9 mouse cellular contexts compared by ENCODE assay signal in the genomic region with DNA sequence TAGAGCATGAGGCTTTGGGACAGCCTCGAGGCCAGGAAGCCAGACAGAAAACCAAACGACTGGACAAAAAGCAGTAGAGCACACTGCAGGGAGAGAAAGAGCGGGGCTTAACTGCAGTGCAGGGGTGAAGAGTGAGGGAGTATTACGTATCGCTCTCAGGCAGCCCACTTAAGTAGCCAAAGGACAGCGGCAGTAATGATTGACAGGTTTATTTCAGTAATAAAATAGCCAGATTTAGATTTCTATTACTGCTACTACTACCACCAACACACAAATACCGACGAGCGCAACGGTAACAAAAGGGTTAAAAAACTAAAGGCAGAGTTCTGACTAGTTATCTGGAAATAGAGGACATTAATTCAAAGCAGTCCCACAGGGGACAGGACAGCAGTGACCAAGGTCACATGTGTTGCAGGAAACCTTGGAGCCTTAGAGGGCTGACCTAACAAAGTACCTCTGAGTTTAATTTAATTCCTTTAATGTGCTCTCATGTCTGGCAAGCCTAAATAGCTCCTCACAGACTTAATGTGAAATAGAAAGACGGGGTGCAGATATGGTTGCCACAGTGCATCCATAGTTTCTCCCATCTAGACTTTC.
DNase-seq lines count a peak whose midpoint lies in the region; ATAC-seq and TF ChIP-seq lines count a peak whose summit lies in the region.
"Had no signal": no experiment of that assay in that cellular context is flagged by ENCODE, and none has a peak within 500 bp of the region (broad histone marks: within the 10 kb centered on the region; RNA-seq: fewer than 3 reads in every experiment).

No protein-coding gene starts in this region.

- no peak overlapping the region for H3K4me2 ChIP-seq in hindbrain, embryonic 12.5 days (replicated peaks)
- H3K4me2 ChIP-seq in stomach, embryonic 16.5 days (ENCODE audit: low read depth, low read length): no peak overlapping the region
- no peak overlapping the region for H3K4me2 ChIP-seq in stomach, postnatal 0 days (replicated peaks; ENCODE audit: low read depth)

- intact Hi-C loops in left cerebral cortex, postnatal 10 days (cut with DNase I): loop anchor here (5.0 kb wide), 1 partner anchor 75 kb away; a partner anchor contains a TSS

- ATAC-seq in hindbrain, embryonic 12.5 days (ENCODE audit: low FRiP score): no peak
- no peak for ATAC-seq in stomach, embryonic 16.5 days (ENCODE audit: insufficient read depth, low FRiP score)
- no peak for ATAC-seq in stomach, postnatal 0 days (ENCODE audit: low FRiP score, low TSS enrichment)

- H3K27ac ChIP-seq in hindbrain, embryonic 10.5 days: peak overlapping the region; percentile 19
- H3K27ac ChIP-seq in hindbrain, embryonic 12.5 days: no peak overlapping the region; the same call in 1 of the 2 replicates
- peak overlapping the region; percentile 41 for H3K27ac ChIP-seq in stomach, embryonic 16.5 days (ENCODE audit: low read length)
- H3K27ac ChIP-seq in stomach, postnatal 0 days (replicated peaks): no peak overlapping the region

- DNase-seq in adrenal gland, adult 8-10 months: peak; percentile 48
- no peak for DNase-seq in adrenal gland, postnatal 25 days
- no peak for DNase-seq in hindbrain, embryonic 10.5 days (ENCODE audit: low spot score)
- no peak for DNase-seq in stomach, postnatal 0 days (ENCODE audit: low spot score)
- DNase-seq in frontal cortex, adult 2 months (ENCODE audit: extremely low spot score in 1 of 2, low spot score in 1 of 2): no peak
- DNase-seq in left cerebral cortex, postnatal 10 days (ENCODE audit: extremely low spot score in 1 of 2, low spot score in 2 of 2): no peak
- DNase-seq: lung, postnatal 14 days had no signal

- no peaks in the 10 kb centered on the region for H3K9me3 ChIP-seq in hindbrain, embryonic 10.5 days
- no peaks in the 10 kb centered on the region for H3K9me3 ChIP-seq in hindbrain, embryonic 12.5 days (replicated peaks)
- no peaks in the 10 kb centered on the region for H3K9me3 ChIP-seq in stomach, embryonic 16.5 days (replicated peaks; ENCODE audit: control insufficient read depth, low read length)
- H3K9me3 ChIP-seq in stomach, postnatal 0 days (ENCODE audit: control insufficient read depth, low read length): no peaks in the 10 kb centered on the region

- TF ChIP-seq CTCF in stomach, postnatal 0 days (IDR thresholded peaks at IDR 0.05; ENCODE audit: low read depth): no peak

- H3K4me3 ChIP-seq in hindbrain, embryonic 10.5 days: no peak overlapping the region
- no peak overlapping the region for H3K4me3 ChIP-seq in hindbrain, embryonic 12.5 days
- H3K4me3 ChIP-seq in stomach, embryonic 16.5 days (replicated peaks; ENCODE audit: low read length): no peak overlapping the region
- no peak overlapping the region for H3K4me3 ChIP-seq in stomach, postnatal 0 days (ENCODE audit: low read depth, low read length)

- TF ChIP-seq EP300 in stomach, postnatal 0 days (optimal IDR thresholded peaks at IDR 0.05): no peak

- 68% methylated on average over 11 of the region's 11 CpGs for WGBS in hindbrain, embryonic 10.5 days
- 64% methylated on average over 11 of the region's 11 CpGs for WGBS in hindbrain, embryonic 12.5 days
- 61% methylated on average over 11 of the region's 11 CpGs for WGBS in stomach, embryonic 16.5 days
- 60% methylated on average over 11 of the region's 11 CpGs for WGBS in stomach, postnatal 0 days

- peaks cover 29% of the 10 kb centered on the region for H3K4me1 ChIP-seq in hindbrain, embryonic 10.5 days (replicated peaks)
- peaks cover 12% of the 10 kb centered on the region for H3K4me1 ChIP-seq in hindbrain, embryonic 12.5 days
- no peaks in the 10 kb centered on the region for H3K4me1 ChIP-seq in stomach, embryonic 16.5 days (ENCODE audit: control insufficient read depth, insufficient read depth, low read length)
- no peaks in the 10 kb centered on the region for H3K4me1 ChIP-seq in stomach, postnatal 0 days (replicated peaks; ENCODE audit: control insufficient read depth, insufficient read depth)

- H3K36me3 ChIP-seq in hindbrain, embryonic 10.5 days: peaks cover 9% of the 10 kb centered on the region; the same call in 1 of the 2 replicates
- no peaks in the 10 kb centered on the region; the same call in 1 of the 2 replicates for H3K36me3 ChIP-seq in hindbrain, embryonic 12.5 days
- H3K36me3 ChIP-seq in stomach, embryonic 16.5 days (ENCODE audit: control insufficient read depth, insufficient read depth, low read length): no peaks in the 10 kb centered on the region
- peaks cover 4% of the 10 kb centered on the region; the same call in 1 of the 2 replicates for H3K36me3 ChIP-seq in stomach, postnatal 0 days (ENCODE audit: control insufficient read depth, insufficient read depth, low read length)

- H3K9ac ChIP-seq in hindbrain, embryonic 12.5 days: no peak overlapping the region
- no peak overlapping the region for H3K9ac ChIP-seq in stomach, embryonic 16.5 days (ENCODE audit: low read length)
- no peak overlapping the region for H3K9ac ChIP-seq in stomach, postnatal 0 days (ENCODE audit: low read length)

- no peaks in the 10 kb centered on the region for H3K27me3 ChIP-seq in hindbrain, embryonic 10.5 days (ENCODE audit: insufficient read depth, poor library complexity, severe bottlenecking)
- no peaks in the 10 kb centered on the region for H3K27me3 ChIP-seq in hindbrain, embryonic 12.5 days
- H3K27me3 ChIP-seq in stomach, embryonic 16.5 days (ENCODE audit: control insufficient read depth, insufficient read depth, low read length): no peaks in the 10 kb centered on the region
- no peaks in the 10 kb centered on the region for H3K27me3 ChIP-seq in stomach, postnatal 0 days (ENCODE audit: control insufficient read depth, insufficient read depth, low read length)

Comparison
In these comparisons a context has a peak if more than half of its experiments do, and no peak if none do; other contexts are left out.
1. H3K27ac ChIP-seq: peak in hindbrain, embryonic 10.5 days (single experiment) and stomach, embryonic 16.5 days (single experiment); none in hindbrain, embryonic 12.5 days (single experiment) and stomach, postnatal 0 days (single experiment).